Mouse (Mus musculus) heart, adult 2 months (tissue): ENCODE results near the gene Mcrip1. TPM values are rescaled to one million over a fixed set of nuclear protein-coding genes. Genes with fewer than 3 reads are reported as not detected.
"Not testable (repeated sequence)": the region's sequence is repeated elsewhere in the genome, so short reads cannot be mapped to it uniquely, and the experiment has no call there.

Experiments
- DNase-seq, 2 experiments: peaks; one replicate each; pipeline ENCODE4 v3.0.0; 2021
- H3K27ac ChIP-seq: fragments of 200-600 bp; 2 replicates; pipeline ENCODE4 v1.8.1; 2022
- H3K27me3 ChIP-seq: fragments of 200-500 bp; 2 replicates; pipeline ENCODE4 v1.6.1; 2012; ENCODE audit warnings: mild to moderate bottlenecking, low read length, inconsistent platforms, mixed read lengths; ENCODE audit not compliant: control insufficient read depth, insufficient read depth
- H3K36me3 ChIP-seq: fragments of 200-500 bp; 2 replicates; pipeline ENCODE4 v1.6.1; 2012; ENCODE audit warnings: low read length, inconsistent platforms; ENCODE audit not compliant: control insufficient read depth, insufficient read depth
- H3K4me1 ChIP-seq: fragments of 200-500 bp; 2 replicates; pipeline ENCODE4 v1.6.1; 2011; ENCODE audit warnings: low read length; ENCODE audit not compliant: control insufficient read depth, insufficient read depth
- H3K4me3 ChIP-seq: fragments of 200-600 bp; 2 replicates; pipeline ENCODE4 v1.8.1; 2022
- H3K79me2 ChIP-seq: fragments of 200-500 bp; replicated peaks from 2 replicates; pipeline ENCODE4 v1.6.1; 2012; ENCODE audit warnings: mild to moderate bottlenecking, inconsistent platforms, low read length, moderate library complexity, mixed read lengths; ENCODE audit not compliant: control insufficient read depth, insufficient read depth
- H3K9ac ChIP-seq: fragments of 200-500 bp; 2 replicates; pipeline ENCODE4 v1.6.1; 2012; ENCODE audit warnings: low read depth, mild to moderate bottlenecking, control low read depth, inconsistent platforms, low read length, mixed read lengths
- CTCF ChIP-seq: fragments of 200-600 bp; IDR thresholded peaks from 2 replicates; pipeline ENCODE4 v1.8.1; 2022; ENCODE audit warnings: antibody characterized with exemption, mild to moderate bottlenecking, moderate library complexity
- EP300 ChIP-seq: fragments of 200-500 bp; IDR thresholded peaks from 2 replicates; pipeline ENCODE4 v1.6.1; 2011; ENCODE audit warnings: low read depth, low read length, control low read depth; ENCODE audit not compliant: insufficient read depth
- POLR2A ChIP-seq: fragments of 200-500 bp; IDR thresholded peaks from 2 replicates; pipeline ENCODE4 v1.6.1; 2011; ENCODE audit warnings: mild to moderate bottlenecking, low read depth, low read length, control low read depth; ENCODE audit not compliant: insufficient read depth
- WGBS: fragments of 180-500 bp; shearing (Covaris S2); methylation state at CpG from one replicate; pipeline ENCODE4 v1.1.7; 2018; 5-methylcytosine and 5-hydroxymethylcytosine counted together
- intact Hi-C: fragments of 180-260 bp; cut with DNase I; formaldehyde crosslinking; loops from one replicate; pipeline ENCODE4 v1.15.1; 2025
- polyA plus RNA-seq: library from polyadenylated mRNA; depleted of rRNA; stranded (reverse); fragments of >200 nt; gene quantifications from 2 replicates; pipeline ENCODE4 v1.2.3, GENCODE M21; 2012
- total RNA-seq, 2 experiments: library from RNA; stranded (reverse); gene quantifications; 2 replicates each; pipeline ENCODE4 v1.2.3; 2021

Gene Mcrip1
- total and polyA plus RNA-seq, 3 experiments = 38.5 to 84.9 (median 43.9) TPM

DNA sequence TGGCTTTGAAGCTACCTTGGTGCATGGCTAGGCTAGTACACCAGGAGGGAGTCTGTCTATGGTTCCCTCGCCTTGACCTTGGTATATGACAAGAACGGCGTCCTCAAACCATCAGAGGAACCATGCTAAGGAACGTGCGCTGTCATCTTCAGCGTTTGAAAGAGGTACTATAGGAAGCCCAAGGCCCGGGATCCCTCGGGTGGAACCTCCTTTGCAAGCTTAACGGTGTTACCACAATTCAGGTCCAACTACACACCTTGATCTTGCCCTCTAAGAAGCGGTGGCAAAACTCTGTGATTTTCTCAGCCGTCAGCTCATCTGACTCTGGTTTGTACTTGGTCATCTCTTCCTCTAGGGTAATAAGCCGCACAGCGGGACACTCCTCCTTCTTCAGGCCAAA lies 13.4 kb upstream of the Mcrip1 start:
- no peaks in the 10 kb centered on the region for H3K36me3 ChIP-seq
- no peak for TF ChIP-seq EP300
- TF ChIP-seq CTCF = no peak
- TF ChIP-seq POLR2A = no peak
- no peaks in the 10 kb centered on the region for H3K4me1 ChIP-seq
- no peaks in the 10 kb centered on the region for H3K27me3 ChIP-seq
- no peak overlapping the region for H3K27ac ChIP-seq
- intact Hi-C loops = no loop called here
- no peak overlapping the region for H3K9ac ChIP-seq
- no peaks in the 10 kb centered on the region; the same call in 1 of the 2 replicates for H3K79me2 ChIP-seq
- DNase-seq = no peak
- no peak overlapping the region for H3K4me3 ChIP-seq
- WGBS = 95% methylated on average over 13 of the region's 13 CpGs

DNA sequence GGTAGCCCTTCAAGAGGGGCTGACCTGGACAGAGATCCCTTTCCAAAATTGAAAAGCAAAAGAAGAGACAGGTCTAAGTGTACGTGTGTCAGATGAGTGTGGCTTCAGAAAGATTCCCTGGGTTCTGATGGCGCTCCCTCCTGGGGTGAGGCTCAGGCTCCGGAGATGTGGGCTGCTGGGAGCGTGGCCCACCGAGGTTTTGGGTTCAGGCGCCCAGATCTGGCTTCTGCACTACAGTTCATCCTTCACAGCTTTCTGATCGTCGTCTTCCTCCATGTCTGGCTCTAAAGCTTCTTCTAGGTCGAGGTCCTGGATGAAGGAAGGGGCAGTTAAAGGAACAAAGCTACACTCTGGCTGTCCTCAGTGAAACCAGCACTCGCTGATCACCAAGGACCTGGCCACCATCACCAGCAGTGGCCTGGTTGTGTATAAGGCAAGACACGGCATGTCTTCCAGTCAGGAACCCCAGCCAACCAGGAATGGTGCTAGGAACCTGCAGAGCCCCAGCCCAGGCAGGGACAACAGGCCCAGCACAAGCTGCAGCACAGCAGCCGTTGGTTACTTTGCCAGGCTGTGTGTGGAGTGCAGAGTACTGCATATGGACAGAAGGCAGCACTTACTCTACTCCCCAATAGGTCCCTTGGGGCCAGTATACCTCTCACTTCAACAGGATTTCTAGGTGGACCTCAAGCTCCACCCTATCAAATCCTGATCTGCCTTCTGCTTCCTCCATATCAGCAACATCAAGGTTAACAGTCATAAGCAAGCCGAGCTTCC lies 11.6 kb upstream of the Mcrip1 start:
- no peaks in the 10 kb centered on the region for H3K36me3 ChIP-seq
- no peak overlapping the region for H3K27ac ChIP-seq
- 91% methylated on average over 13 of the region's 13 CpGs for WGBS
- no peaks in the 10 kb centered on the region for H3K4me1 ChIP-seq
- no peak overlapping the region for H3K9ac ChIP-seq
- TF ChIP-seq POLR2A (no peak), EP300 (no peak)
- H3K4me3 ChIP-seq = no peak overlapping the region
- intact Hi-C loops = no loop called here
- no peaks in the 10 kb centered on the region for H3K27me3 ChIP-seq
- no peaks in the 10 kb centered on the region for H3K79me2 ChIP-seq
- no peak for DNase-seq

DNA sequence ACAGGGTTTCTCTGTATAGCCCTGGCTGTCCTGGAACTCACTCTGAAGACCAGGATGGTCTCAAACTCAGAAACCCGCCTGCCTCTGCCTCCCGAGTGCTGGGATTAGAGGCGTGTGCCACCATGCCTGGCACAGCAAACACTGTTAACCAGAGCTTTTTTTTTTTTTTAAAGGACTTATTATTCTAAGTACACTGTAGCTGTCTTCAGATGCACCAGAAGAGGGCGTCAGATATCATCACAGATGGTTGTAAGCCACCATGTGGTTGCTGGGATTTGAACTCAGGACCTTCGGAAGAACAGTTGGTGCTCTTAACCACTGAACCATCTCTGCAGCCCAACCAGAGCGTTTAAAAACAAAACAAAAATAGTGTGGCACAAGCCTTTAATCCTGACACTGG lies 9.3 kb upstream of the Mcrip1 start:
- DNase-seq, intact Hi-C loops: not testable (repeated sequence)

DNA sequence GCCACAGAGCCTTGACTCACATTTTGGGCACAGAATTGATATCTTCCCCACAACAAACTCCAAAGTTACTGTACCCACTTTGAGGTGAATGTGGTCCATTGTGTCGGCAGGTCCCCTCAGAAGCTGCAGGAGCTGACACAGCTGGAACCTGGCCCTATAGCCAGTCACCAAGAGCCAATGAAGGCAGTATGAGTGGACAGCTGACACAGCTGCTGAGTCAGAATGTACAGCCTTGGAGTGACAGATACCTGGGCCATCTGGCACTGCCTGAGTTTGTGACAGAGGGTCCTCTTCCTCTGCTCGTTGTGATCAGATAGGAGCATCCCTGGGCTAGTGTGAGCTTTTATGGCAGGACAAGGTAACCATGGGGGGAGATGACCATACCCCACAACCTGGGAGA lies 5.7 kb upstream of the Mcrip1 start:
- Histone ChIP-seq H3K27ac (peak overlapping the region; percentile 67), H3K9ac (no peak overlapping the region), H3K4me1 (peaks cover 5% of the 10 kb centered on the region; the same call in 1 of the 2 replicates), H3K27me3 (no peaks in the 10 kb centered on the region), H3K36me3 (no peaks in the 10 kb centered on the region), H3K79me2 (no peaks in the 10 kb centered on the region), H3K4me3 (no peak overlapping the region)
- WGBS = 37% methylated on average over 2 of the region's 2 CpGs
- intact Hi-C loops = no loop called here
- TF ChIP-seq EP300 (no peak), POLR2A (no peak), CTCF (no peak)
- DNase-seq = no peak

More for the DNA sequence above, 9.3 kb upstream of the Mcrip1 start:
- 93% methylated on average over 6 of the region's 6 CpGs for WGBS
- not testable (repeated sequence) for H3K9ac ChIP-seq, H3K27ac ChIP-seq, H3K27me3 ChIP-seq, H3K4me1 ChIP-seq, H3K4me3 ChIP-seq, H3K79me2 ChIP-seq, H3K36me3 ChIP-seq

DNA sequence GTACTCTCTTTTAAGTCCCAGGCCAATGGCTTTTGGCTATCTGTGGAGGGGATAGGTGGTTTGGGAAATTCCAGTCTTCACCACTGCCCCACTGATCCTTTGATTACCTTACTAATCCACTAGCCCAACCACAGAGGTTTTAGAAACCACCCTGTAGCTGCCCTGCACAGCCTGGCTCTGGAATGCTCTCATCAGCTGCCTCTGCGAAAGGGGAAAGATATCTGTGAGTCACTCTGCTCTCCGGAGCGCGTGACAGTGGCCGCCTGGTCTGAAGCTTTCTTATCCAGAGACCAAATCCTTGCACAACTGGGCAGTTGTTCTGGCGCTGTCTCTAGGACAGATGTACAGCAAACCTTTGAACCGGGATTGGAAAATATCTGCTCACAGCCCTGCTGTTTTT lies 5.3 kb upstream of the Mcrip1 start:
- Histone ChIP-seq H3K4me3 (no peak overlapping the region), H3K36me3 (no peaks in the 10 kb centered on the region), H3K79me2 (no peaks in the 10 kb centered on the region), H3K4me1 (peaks cover 7% of the 10 kb centered on the region; the same call in 1 of the 2 replicates), H3K9ac (no peak overlapping the region), H3K27ac (peak overlapping the region; percentile 67), H3K27me3 (no peaks in the 10 kb centered on the region)
- WGBS = 24% methylated on average over 7 of the region's 7 CpGs
- TF ChIP-seq EP300 = 0 out of 2 replicates have a peak, but pooled peaks have one; percentile 36
- TF ChIP-seq POLR2A = no peak; the same call in 1 of the 2 replicates
- TF ChIP-seq CTCF = no peak
- intact Hi-C loops = no loop called here
- DNase-seq = peak in 1 of 2 experiments; percentile 67

DNA sequence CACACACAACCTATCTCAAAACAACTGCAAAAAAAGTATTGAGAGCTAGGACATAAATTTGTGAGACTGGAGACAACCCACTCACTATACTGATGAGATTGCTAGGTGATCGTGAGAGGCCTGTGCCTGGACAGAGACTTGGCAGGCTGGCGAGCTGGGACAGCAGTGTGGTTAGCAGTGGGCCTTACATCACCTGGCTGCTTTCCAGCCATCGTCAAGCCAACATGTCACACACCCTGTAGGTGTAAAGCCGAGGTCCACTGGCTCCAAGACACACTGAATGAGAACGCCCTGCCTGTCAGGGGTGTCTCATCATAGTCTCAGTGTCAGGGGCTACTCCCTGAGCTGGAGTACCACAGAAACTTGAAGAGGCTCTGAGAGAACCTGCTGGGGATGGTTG lies 3.2 kb upstream of the Mcrip1 start:
- 50% methylated on average over 5 of the region's 5 CpGs for WGBS
- Histone ChIP-seq H3K79me2 (no peaks in the 10 kb centered on the region), H3K27me3 (no peaks in the 10 kb centered on the region), H3K36me3 (no peaks in the 10 kb centered on the region), H3K4me3 (no peak overlapping the region), H3K4me1 (peaks cover 14% of the 10 kb centered on the region), H3K9ac (no peak overlapping the region), H3K27ac (no peak overlapping the region)
- no peak for DNase-seq
- intact Hi-C loops = no loop called here
- no peak for TF ChIP-seq CTCF
- no peak for TF ChIP-seq EP300
- no peak for TF ChIP-seq POLR2A
